Mouse (Mus musculus): ENCODE data around the gene Fli1. TPM values are rescaled to one million over a fixed set of nuclear protein-coding genes. Genes with fewer than 3 reads are reported as not detected.

Fli1 gene
- polyA plus RNA-seq (2017; shearing (Covaris generic)): 100 to 1,000 TPM; 105 to 118 TPM

GRCm38 (mm10) chr9:32542212-32543039 lies at the start of gene Fli1:
Gene Fli1 (minus strand): TSS chr9:32542861.
- no peak for ATAC-seq

- peak; percentile 60 for ATAC-seq
Measured at GRCm38 (mm10) chr9:32591732-32592582, 49.3 kb upstream of the Fli1 start.

GRCm38 (mm10) chr9:32590571-32590970 lies 47.9 kb upstream of the Fli1 start:
- no peak for ATAC-seq

- peak; percentile 29 for ATAC-seq
Measured at GRCm38 (mm10) chr9:32589900-32590299, 47.2 kb upstream of the Fli1 start.

- no peak for ATAC-seq
Measured at GRCm38 (mm10) chr9:32585357-32585756, 42.7 kb upstream of the Fli1 start.

GRCm38 (mm10) chr9:32583905-32584304 lies 41.2 kb upstream of the Fli1 start:
- no peak for ATAC-seq

- ATAC-seq: peak; percentile 83
Measured at GRCm38 (mm10) chr9:32581851-32582573, 39.4 kb upstream of the Fli1 start.

GRCm38 (mm10) chr9:32578411-32578810 lies 35.8 kb upstream of the Fli1 start:
- no peak for ATAC-seq

- no peak for ATAC-seq
Measured at GRCm38 (mm10) chr9:32573638-32574037, 31.0 kb upstream of the Fli1 start.

- ATAC-seq: no peak
Measured at GRCm38 (mm10) chr9:32571676-32572075, 29.0 kb upstream of the Fli1 start.

GRCm38 (mm10) chr9:32570547-32570946 lies 27.9 kb upstream of the Fli1 start:
- ATAC-seq: peak; percentile 100

GRCm38 (mm10) chr9:32569261-32569660 lies 26.6 kb upstream of the Fli1 start:
- no peak for ATAC-seq

- ATAC-seq: no peak
Measured at GRCm38 (mm10) chr9:32567603-32568002, 24.9 kb upstream of the Fli1 start.

GRCm38 (mm10) chr9:32565309-32565708 lies 22.6 kb upstream of the Fli1 start:
- no peak for ATAC-seq

- no peak for ATAC-seq
Measured at GRCm38 (mm10) chr9:32562837-32563236, 20.2 kb upstream of the Fli1 start.

- peak; percentile 78 for ATAC-seq
Measured at GRCm38 (mm10) chr9:32562409-32562808, 19.7 kb upstream of the Fli1 start.

GRCm38 (mm10) chr9:32561190-32561890 lies 18.7 kb upstream of the Fli1 start:
- no peak for ATAC-seq

- no peak for ATAC-seq
Measured at GRCm38 (mm10) chr9:32559859-32560258, 17.2 kb upstream of the Fli1 start.

- no peak for ATAC-seq
Measured at GRCm38 (mm10) chr9:32559454-32559853, 16.8 kb upstream of the Fli1 start.

GRCm38 (mm10) chr9:32556313-32556712 lies 13.7 kb upstream of the Fli1 start:
- ATAC-seq: no peak

GRCm38 (mm10) chr9:32555279-32555678 lies 12.6 kb upstream of the Fli1 start:
- ATAC-seq: no peak

- ATAC-seq: no peak
Measured at GRCm38 (mm10) chr9:32550541-32550940, 7.9 kb upstream of the Fli1 start.
